Mouse (Mus musculus): ENCODE data around the gene Lsg1. TPM values are rescaled to one million over a fixed set of nuclear protein-coding genes. Genes with fewer than 3 reads are reported as not detected.

Lsg1 gene
- polyA plus RNA-seq, 1 experiment from 2014 or later, result 69.4 TPM

DNA sequence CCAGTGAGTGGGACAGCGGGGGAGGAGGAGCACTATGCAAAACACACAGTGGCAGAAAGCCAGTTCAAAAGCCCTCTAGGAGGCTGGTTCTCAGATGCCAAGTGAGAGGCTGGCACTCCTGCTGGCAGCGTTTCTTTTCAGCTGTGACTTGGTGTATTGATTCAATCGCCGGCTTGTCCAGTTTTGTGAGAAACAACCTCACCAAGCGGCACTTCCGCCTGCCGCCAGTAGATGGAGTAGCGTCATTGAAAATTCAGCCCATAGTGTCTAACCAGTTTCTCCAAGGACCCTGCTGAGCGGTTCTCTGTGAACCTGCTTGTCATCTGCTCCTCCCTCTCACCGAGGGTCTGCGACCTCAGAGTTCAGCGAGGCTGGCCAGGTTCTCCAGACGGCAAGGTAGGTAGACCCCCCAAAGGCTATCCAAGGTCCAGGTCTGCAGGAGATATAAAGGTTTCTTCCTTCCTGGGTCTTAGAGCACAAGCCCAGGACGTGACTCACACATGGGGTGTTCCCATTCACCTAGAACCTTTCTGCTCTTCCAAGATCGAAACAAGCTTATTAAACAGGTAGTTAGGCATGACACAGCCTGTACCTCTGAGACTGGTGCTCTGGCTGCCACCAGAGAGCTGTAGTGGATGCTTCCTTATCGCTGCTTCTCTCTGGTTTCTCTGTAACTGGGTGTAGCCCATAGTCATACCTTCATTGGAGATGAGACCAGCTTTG lies 9.7 kb upstream of the Lsg1 start:
- 11% methylated on average over 16 of the region's 16 CpGs for WGBS
- 0 out of 2 replicates have a peak overlapping the region, but pooled peaks have one; percentile 10 for H3K4me3 ChIP-seq (replicated peaks)
- no peak overlapping the region for H3K9ac ChIP-seq
- ATAC-seq (replicated peaks; ENCODE audit: low FRiP score), result 0 out of 2 replicates have a peak, but pooled peaks have one; percentile 38
- H3K4me2 ChIP-seq, result peak overlapping the region; percentile 43
- no peak overlapping the region for H3K27ac ChIP-seq
- H3K4me1 ChIP-seq, result peaks cover 34% of the 10 kb centered on the region
- no peaks in the 10 kb centered on the region for H3K9me3 ChIP-seq (replicated peaks)
- no peaks in the 10 kb centered on the region for H3K36me3 ChIP-seq
- H3K27me3 ChIP-seq, result peaks cover 50% of the 10 kb centered on the region

GRCm38 (mm10) chr16:30595835-30596557 lies 8.6 kb upstream of the Lsg1 start:
- H3K4me2 ChIP-seq, result no peak overlapping the region
- H3K36me3 ChIP-seq, result no peaks in the 10 kb centered on the region
- H3K27me3 ChIP-seq, result peaks cover 39% of the 10 kb centered on the region
- no peaks in the 10 kb centered on the region for H3K9me3 ChIP-seq (replicated peaks)
- ATAC-seq (replicated peaks; ENCODE audit: low FRiP score), result no peak
- H3K27ac ChIP-seq, result no peak overlapping the region
- peaks cover 23% of the 10 kb centered on the region for H3K4me1 ChIP-seq
- WGBS, result 81% methylated on average over 14 of the region's 14 CpGs
- no peak overlapping the region for H3K4me3 ChIP-seq (replicated peaks)
- H3K9ac ChIP-seq, result no peak overlapping the region

DNA sequence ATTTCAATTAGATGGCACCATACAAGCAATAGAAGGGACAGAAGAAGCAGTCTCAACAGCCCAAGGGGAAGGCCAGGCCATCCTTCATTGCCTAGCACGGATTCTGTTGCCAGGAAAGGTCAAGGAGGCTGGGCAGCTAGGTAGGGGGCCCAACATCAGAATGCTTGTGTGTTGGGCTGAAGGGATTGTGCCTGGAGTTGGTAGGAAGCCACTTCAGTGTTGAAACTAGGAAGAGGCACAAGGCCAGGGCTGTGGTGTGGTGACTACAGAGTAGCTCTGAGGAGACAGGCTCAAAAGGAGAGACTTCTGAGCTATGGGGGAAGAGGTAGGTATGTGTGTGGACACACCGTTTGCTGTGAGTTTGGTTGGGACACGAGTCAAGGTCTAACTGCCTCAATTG lies 8.0 kb upstream of the Lsg1 start:
- Histone ChIP-seq H3K36me3 (no peaks in the 10 kb centered on the region), H3K9ac (no peak overlapping the region), H3K27me3 (peaks cover 34% of the 10 kb centered on the region), H3K27ac (no peak overlapping the region), H3K9me3 (replicated peaks) (no peaks in the 10 kb centered on the region), H3K4me3 (replicated peaks) (no peak overlapping the region), H3K4me2 (no peak overlapping the region), H3K4me1 (peaks cover 17% of the 10 kb centered on the region)
- no peak for ATAC-seq (replicated peaks; ENCODE audit: low FRiP score)
- WGBS, result 57% methylated on average over 3 of the region's 3 CpGs

DNA sequence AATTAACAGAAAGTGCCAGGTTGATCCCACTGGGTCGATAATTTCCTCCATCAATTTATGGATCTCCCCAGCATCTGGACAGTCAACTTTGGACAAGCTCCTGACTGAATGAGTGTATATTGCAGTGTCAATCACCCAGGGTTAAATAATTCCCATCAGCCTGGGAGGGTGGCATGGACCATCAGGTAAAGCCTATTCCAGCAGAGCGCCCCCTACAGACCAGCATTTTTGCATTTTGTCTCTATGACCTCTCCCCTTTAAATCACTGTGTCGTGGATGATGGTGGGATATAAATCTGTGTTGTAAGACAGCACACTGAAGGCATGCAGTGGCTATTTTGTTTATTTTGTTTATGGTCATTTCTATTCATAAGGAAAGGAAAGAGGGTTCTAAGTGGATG lies 4.6 kb upstream of the Lsg1 start:
- no peak overlapping the region for H3K4me3 ChIP-seq (replicated peaks)
- WGBS, result 43% methylated on average over 3 of the region's 3 CpGs
- no peaks in the 10 kb centered on the region for H3K36me3 ChIP-seq
- no peak overlapping the region for H3K9ac ChIP-seq
- no peak overlapping the region for H3K27ac ChIP-seq
- no peak overlapping the region for H3K4me2 ChIP-seq
- no peaks in the 10 kb centered on the region for H3K9me3 ChIP-seq (replicated peaks)
- H3K4me1 ChIP-seq, result peaks cover 8% of the 10 kb centered on the region
- ATAC-seq (replicated peaks; ENCODE audit: low FRiP score), result no peak
- peaks cover 24% of the 10 kb centered on the region for H3K27me3 ChIP-seq

DNA sequence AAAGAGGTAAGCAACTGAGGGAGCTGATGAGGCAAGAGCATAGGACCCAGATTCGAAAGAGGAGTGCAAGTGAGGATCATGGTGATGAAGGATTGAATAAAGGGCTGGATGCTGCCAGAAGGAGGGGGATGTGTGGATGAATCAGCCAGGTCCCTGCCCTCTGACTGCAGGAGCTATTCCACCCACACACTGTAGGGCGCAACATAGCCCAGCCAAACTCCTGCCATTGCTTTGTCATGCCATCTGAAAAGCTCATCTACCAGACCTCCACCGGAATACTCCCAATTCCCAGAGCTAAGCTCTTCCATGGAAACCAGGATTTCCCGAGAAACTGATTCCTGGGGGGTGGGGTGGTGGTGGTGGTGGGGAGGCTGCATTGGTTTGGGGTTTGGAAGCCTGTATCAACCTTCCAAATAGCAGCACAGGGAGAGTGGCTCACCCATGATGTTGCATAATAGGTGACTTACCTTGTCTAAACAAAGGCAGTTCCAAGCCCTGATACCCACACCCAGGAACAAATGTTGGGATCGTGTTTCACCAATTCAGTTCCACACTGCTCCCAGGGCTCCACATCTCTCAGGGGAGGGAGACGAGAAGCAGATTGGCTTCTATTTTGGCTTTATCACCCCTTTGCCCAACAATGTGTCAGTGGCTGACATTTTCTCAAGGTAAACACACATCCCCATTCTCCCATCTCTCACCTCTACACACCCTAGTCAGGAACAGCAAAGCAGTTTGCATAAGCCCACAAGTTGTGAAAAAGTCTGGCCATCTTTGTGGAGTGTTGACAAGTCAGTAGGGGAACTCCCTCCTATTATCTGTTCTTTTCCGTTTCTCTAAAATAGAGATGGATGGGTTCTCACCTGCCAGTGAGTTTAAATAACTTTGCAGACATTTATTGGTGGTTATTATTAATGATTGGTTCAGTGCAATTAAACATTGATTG lies 3.1 kb upstream of the Lsg1 start:
- Histone ChIP-seq H3K27me3 (peaks cover 11% of the 10 kb centered on the region; the same call in 1 of the 2 replicates), H3K9ac (no peak overlapping the region), H3K27ac (no peak overlapping the region), H3K4me1 (peaks cover 12% of the 10 kb centered on the region), H3K4me3 (replicated peaks) (no peak overlapping the region), H3K9me3 (replicated peaks) (no peaks in the 10 kb centered on the region), H3K36me3 (peaks cover 3% of the 10 kb centered on the region), H3K4me2 (no peak overlapping the region)
- WGBS, result 36% methylated on average over 7 of the region's 7 CpGs
- ATAC-seq (replicated peaks; ENCODE audit: low FRiP score), result no peak

GRCm38 (mm10) chr16:30586935-30587493 lies 378 bp downstream of the Lsg1 start:
- H3K4me2 ChIP-seq, result peak overlapping the region; percentile 85
- ATAC-seq (replicated peaks; ENCODE audit: low FRiP score), result peak; percentile 58

DNA sequence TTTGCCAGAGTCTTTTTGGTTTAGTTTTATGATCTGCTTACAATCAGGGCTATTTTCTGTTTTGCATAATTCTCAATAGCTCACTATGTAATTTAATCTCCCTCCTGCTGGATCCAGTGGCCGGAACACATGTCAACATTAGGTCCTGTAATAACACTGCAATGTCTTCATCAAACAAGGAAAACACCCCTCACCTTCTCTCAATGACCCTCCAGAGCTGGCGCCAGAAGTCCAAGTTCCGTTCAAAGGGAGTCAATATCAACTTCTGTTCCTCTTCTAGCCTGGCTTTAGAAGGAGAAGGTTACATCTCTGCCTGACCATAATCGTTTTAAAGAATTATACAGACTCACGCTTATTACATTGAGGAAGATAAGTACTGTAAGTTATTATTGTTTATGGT lies 6.6 kb downstream of the Lsg1 start:
- ATAC-seq (replicated peaks; ENCODE audit: low FRiP score), result no peak
- Histone ChIP-seq H3K27ac (no peak overlapping the region), H3K36me3 (peaks cover 99% of the 10 kb centered on the region), H3K27me3 (no peaks in the 10 kb centered on the region), H3K4me2 (no peak overlapping the region), H3K4me3 (replicated peaks) (no peak overlapping the region), H3K9me3 (replicated peaks) (no peaks in the 10 kb centered on the region), H3K9ac (no peak overlapping the region), H3K4me1 (no peaks in the 10 kb centered on the region)
- WGBS, result 87% methylated on average over 5 of the region's 5 CpGs

More at GRCm38 (mm10) chr16:30586935-30587493, 378 bp downstream of the Lsg1 start:
- Histone ChIP-seq H3K27me3 (peaks cover 3% of the 10 kb centered on the region; the same call in 1 of the 2 replicates), H3K9ac (peak overlapping the region; percentile 71), H3K4me3 (replicated peaks) (peak overlapping the region; percentile 66), H3K9me3 (replicated peaks) (no peaks in the 10 kb centered on the region), H3K27ac (peak overlapping the region; percentile 48), H3K4me1 (peaks cover 12% of the 10 kb centered on the region), H3K36me3 (peaks cover 37% of the 10 kb centered on the region)
- WGBS, result 3% methylated on average over 19 of the region's 19 CpGs

DNA sequence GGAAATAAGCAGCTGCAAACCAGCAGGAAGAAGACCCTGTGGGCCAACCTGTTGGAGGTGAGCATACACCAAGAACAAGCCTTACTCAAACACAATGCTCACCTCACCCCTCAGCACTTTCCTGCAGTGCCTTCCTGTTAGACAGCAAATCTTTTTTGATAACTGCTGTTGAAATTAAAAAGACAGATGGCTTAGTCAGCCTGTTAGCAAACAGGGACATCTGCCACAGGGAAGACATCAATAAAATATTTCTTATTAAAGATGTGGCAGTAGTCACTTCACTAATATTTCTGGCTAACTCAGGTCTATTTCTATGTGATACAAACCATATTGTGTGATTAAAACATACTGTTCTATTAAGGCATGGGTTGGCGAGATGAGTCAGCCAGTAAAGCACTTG lies 11.0 kb downstream of the Lsg1 start:
- 91% methylated on average over 1 of the region's 1 CpGs for WGBS
- Histone ChIP-seq H3K36me3 (peaks cover 97% of the 10 kb centered on the region), H3K27ac (no peak overlapping the region), H3K27me3 (no peaks in the 10 kb centered on the region), H3K9ac (no peak overlapping the region), H3K4me2 (no peak overlapping the region), H3K9me3 (replicated peaks) (no peaks in the 10 kb centered on the region), H3K4me3 (replicated peaks) (no peak overlapping the region), H3K4me1 (no peaks in the 10 kb centered on the region)
- no peak for ATAC-seq (replicated peaks; ENCODE audit: low FRiP score)

DNA sequence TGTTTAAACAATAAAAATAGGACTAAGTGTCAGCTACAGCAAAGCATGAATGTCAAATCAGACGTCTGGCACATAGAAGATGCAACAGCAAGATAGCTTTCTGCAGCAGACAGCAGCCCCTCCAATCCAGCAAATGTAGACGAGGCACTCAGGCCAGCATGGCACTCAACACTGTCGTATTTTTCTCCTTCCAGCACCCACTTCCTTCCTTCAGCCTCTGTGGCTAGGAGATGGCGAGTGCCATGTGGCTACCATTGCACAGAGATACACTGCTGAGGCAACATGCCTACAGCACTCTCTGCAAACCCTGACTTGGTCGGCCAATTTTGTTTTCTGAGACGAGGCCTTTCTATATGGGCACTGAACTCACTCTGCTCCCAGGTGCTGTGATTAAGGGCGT lies 11.6 kb downstream of the Lsg1 start:
- Histone ChIP-seq H3K9me3 (replicated peaks) (no peaks in the 10 kb centered on the region), H3K27ac (no peak overlapping the region), H3K27me3 (no peaks in the 10 kb centered on the region), H3K4me1 (no peaks in the 10 kb centered on the region), H3K36me3 (peaks cover 97% of the 10 kb centered on the region), H3K4me2 (no peak overlapping the region), H3K4me3 (replicated peaks) (no peak overlapping the region), H3K9ac (no peak overlapping the region)
- 84% methylated on average over 7 of the region's 7 CpGs for WGBS
- no peak for ATAC-seq (replicated peaks; ENCODE audit: low FRiP score)

DNA sequence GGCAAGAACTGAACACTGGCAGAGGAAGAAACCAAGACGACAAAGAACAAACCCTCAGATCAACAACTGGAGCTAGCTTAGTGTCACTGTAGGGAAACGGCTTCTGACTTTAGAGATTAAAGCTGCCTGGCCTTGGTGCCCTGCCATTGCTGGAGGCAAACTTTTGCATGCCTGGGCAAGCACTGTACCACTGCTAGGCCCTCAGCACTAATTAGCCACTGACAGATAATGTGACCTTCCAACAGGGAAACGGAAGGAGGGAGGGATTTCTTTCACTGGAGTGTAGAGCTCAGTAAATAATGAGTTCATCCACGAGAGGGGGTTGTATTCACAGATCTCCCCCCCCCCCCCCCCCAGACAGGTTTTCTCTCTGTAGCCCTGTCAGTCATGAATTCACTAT lies 15.2 kb downstream of the Lsg1 start:
- Histone ChIP-seq H3K4me1 (no peaks in the 10 kb centered on the region), H3K27me3 (no peaks in the 10 kb centered on the region), H3K4me3 (replicated peaks) (no peak overlapping the region), H3K9me3 (replicated peaks) (no peaks in the 10 kb centered on the region), H3K4me2 (no peak overlapping the region), H3K9ac (no peak overlapping the region), H3K27ac (no peak overlapping the region), H3K36me3 (peaks cover 97% of the 10 kb centered on the region)
- WGBS, result 63% methylated on average over 4 of the region's 4 CpGs
- no peak for ATAC-seq (replicated peaks; ENCODE audit: low FRiP score)

- no peaks in the 10 kb centered on the region for H3K4me1 ChIP-seq
- H3K36me3 ChIP-seq, result peaks cover 97% of the 10 kb centered on the region
- ATAC-seq (replicated peaks; ENCODE audit: low FRiP score), result no peak
- no peak overlapping the region for H3K27ac ChIP-seq
- no peak overlapping the region for H3K4me2 ChIP-seq
- H3K9me3 ChIP-seq (replicated peaks), result no peaks in the 10 kb centered on the region
- H3K4me3 ChIP-seq (replicated peaks), result no peak overlapping the region
- WGBS, result 96% methylated on average over 5 of the region's 5 CpGs
- H3K9ac ChIP-seq, result no peak overlapping the region
- no peaks in the 10 kb centered on the region for H3K27me3 ChIP-seq
These were observed 16.0 kb downstream of the Lsg1 start for GRCm38 (mm10) chr16:30571378-30571777.
